Mouse (Mus musculus): Measurements from ENCODE around the gene Adgre5. TPM values are rescaled to one million over a fixed set of nuclear protein-coding genes. Genes with fewer than 3 reads are reported as not detected.

Adgre5 gene
- total RNA-seq, 2 experiments from 2014 or later = 82.7 to 83.4 TPM

DNA sequence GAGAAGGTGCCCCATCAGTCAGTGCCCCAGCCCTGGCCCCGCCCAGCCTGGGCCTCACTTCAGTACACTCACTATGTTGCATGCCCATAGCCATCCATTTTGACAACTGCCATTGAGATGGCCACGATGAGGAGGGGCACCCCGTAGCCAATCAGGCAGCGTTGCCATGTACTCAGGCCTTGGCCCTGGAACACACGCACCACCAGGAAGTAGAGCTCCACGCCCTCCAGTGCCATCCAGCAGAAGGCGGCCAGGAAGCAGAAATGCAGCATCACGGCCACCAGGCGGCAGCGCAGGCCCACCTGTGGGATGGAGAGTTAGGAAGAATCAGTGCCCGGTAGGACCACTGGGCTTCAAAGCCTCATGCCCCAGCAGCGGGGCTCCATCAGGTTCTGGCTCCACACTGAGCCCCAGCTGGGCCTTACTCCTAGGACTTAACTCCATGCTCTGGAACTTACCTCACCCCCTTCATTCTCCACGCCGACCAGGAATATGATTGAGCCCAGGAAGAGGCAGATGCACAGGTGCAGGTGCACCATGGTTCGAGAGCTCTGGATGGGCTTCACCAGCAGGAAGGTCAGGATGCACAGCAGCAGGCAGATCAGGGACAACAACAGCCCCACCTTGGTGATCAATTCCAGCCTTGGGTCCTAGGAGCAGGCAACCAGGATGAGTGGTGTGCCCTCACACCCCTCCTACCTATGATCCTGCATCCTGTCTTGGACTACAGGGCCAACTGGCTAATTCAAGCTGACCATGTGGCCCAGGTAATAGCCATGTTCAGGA, 16.2 kb downstream of the Adgre5 start:
- DNase-seq (ENCODE audit: low spot score in 2 of 2) = peak; percentile 64 to 76

- DNase-seq (ENCODE audit: low spot score in 2 of 2) = no peak
Measured at GRCm38 (mm10) chr8:83723447-83724083, 17.6 kb downstream of the Adgre5 start.

DNA sequence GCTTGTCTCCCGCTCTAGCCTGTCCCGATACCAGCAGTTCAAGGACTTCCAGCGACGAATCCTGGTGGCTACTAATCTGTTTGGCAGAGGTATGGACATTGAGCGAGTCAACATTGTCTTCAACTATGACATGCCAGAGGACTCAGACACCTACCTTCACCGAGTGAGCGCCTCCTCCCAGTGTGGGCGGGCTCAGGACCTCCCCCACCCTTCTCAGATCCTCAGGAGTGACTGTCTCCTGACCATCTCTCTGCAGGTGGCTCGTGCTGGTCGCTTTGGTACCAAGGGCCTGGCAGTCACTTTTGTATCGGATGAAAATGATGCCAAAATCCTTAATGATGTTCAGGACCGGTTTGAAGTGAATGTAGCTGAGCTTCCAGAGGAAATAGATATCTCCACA, 18.5 kb downstream of the Adgre5 start:
- no peak for DNase-seq (ENCODE audit: low spot score in 2 of 2)

DNA sequence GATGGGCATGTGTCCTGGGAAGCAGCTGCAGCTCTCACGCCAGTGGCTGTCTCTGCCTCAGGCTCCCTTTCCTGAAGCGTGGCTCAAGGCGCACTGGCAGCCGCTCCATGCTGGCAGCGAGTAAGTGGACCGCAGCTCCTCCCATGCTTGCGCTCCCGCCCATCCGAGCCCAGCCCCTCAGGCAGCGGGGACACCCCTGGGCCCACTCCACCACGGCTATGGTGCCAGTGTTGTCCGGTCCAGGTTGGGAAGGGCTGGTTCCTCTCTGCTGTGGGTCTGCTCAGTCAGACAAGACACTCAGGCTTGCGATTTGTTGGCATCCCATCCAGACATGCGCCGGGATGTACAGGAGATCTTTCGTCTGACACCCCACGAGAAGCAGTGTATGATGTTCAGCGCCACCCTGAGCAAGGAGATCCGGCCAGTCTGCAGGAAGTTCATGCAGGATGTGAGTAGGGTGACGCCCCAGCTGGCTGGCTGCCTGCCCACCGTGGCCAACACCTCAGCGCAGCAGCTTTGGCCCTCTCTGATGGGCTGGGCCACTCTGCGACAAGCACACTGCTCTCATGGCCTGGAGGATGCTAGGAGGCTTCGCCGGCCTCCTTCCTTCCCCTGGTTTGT, 19.6 kb downstream of the Adgre5 start:
- no peak for DNase-seq (ENCODE audit: low spot score in 2 of 2)

- no peak for DNase-seq (ENCODE audit: low spot score in 2 of 2)
Measured at GRCm38 (mm10) chr8:83719693-83720092, 21.4 kb downstream of the Adgre5 start.

GRCm38 (mm10) chr8:83719048-83719447, 22.1 kb downstream of the Adgre5 start:
- DNase-seq (ENCODE audit: low spot score in 2 of 2) = no peak

- DNase-seq (ENCODE audit: low spot score in 2 of 2) = no peak
Measured at GRCm38 (mm10) chr8:83716563-83716962, 24.6 kb downstream of the Adgre5 start.

GRCm38 (mm10) chr8:83715771-83716170, 25.4 kb downstream of the Adgre5 start:
- DNase-seq (ENCODE audit: low spot score in 2 of 2) = no peak

- peak; percentile 83 to 94 for DNase-seq (ENCODE audit: low spot score in 2 of 2)
Measured at GRCm38 (mm10) chr8:83715031-83715690, 26.0 kb downstream of the Adgre5 start, which contains the start of gene Ddx39. Gene Ddx39, plus strand, starts transcription at chr8:83715177.

GRCm38 (mm10) chr8:83714676-83715030, 26.5 kb downstream of the Adgre5 start:
- DNase-seq (ENCODE audit: low spot score in 2 of 2) = no peak

GRCm38 (mm10) chr8:83707554-83707953, 33.6 kb downstream of the Adgre5 start:
- no peak for DNase-seq (ENCODE audit: low spot score in 2 of 2)

- no peak for DNase-seq (ENCODE audit: low spot score in 2 of 2)
Measured at GRCm38 (mm10) chr8:83706411-83706810, 34.7 kb downstream of the Adgre5 start.

DNA sequence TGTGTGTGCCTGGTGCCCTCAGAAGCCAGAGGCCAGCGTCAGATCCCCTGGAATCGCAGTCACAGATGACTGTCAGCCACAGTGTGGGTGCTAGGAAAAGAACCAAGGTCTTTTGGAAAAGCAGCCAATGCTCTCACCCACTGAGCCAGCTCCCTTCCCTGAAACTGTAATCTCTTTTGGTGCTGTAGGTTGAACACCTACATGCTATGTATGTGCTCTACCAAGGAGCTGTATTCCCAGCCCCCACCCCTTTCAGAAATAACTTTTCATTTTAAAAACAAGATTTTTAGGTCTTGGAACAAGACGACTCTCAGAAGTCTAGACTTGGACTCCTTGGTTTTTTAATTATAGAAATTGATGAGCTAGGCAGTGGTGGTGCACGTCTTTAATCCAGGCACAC, 37.7 kb downstream of the Adgre5 start:
- no peak for DNase-seq (ENCODE audit: low spot score in 2 of 2)

DNA sequence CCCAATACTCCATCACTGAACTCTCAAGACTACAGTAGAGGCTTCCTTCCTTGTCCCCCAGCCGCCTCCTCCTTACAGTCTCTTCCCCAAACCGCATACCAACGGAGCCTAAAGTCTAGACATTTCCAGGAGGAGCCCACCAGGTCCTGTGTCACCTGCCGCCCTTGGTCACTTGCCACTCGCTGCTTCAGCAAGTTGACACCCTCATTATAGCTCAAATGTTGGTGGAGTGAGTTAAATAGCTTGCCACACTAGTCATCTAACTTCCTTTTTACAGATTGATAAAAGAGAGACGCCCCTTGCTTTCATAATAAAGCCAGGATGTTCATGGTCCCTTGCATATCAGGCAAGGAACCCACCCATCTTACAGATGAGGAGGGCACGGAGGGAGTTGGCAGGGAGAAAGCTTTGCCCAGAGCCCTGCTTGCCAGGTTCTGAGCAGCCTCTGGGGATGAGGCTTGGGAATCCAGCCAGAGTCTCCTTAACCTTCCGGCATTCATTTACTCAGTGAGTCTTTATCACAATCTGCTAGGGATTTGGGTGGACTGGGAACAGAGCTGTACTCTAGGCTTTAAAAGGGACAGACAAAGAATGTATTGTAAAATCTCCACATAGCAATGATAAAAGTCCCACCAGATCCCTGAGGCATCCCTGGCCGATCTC, 40.6 kb downstream of the Adgre5 start:
- DNase-seq (ENCODE audit: low spot score in 2 of 2) = no peak

- DNase-seq (ENCODE audit: low spot score in 2 of 2) = no peak
Measured at GRCm38 (mm10) chr8:83699566-83699965, 41.6 kb downstream of the Adgre5 start.

DNA sequence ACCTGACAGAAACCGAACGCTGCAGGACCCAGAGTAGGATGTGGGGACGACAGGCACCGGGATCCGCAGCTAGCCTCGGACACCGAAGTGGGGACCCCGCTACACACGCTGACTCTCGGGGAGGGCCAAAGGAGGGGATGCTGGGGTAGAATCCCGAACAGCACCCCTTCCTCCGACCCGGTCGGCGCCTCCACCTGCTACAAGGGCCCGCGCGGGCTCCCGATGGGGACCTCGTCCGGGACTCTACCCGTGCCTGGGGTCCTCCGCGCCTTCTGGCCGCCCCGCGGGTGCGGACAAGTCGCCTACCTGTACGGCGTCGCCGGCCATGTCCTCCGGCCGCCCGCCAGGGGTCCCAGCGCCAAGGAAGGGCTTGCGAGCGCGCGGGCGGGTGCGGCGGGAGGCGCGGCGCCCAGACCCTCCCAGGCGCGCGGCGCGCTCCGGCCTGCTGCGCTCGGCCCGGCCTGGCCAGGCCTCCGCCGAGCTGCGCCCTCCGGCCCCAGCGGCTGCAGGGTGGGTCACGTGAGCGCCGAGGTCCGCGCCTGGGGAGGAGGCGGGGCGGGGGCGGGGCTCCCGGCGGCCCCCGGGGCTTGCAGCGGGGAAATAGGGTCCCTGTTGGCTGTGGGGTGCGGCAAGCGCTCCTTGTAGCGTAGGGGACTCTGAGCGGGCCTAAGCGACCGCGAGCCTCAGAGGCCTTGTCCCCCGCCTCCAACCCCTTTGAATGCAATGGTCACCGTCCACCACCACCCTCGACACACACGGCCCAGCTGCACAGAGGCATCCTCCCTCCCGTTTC, 42.3 kb downstream of the Adgre5 start, which contains the start of gene Pkn1:
Gene Pkn1 (minus strand): TSS at position 519 of the 793 bp plus-strand sequence.
- DNase-seq (ENCODE audit: low spot score in 2 of 2) = peak; percentile 70 to 83

- DNase-seq (ENCODE audit: low spot score in 2 of 2) = no peak
Measured at GRCm38 (mm10) chr8:83698291-83698660, 42.9 kb downstream of the Adgre5 start.

GRCm38 (mm10) chr8:83697374-83698220, 43.5 kb downstream of the Adgre5 start:
- no peak for DNase-seq (ENCODE audit: low spot score in 2 of 2)

DNA sequence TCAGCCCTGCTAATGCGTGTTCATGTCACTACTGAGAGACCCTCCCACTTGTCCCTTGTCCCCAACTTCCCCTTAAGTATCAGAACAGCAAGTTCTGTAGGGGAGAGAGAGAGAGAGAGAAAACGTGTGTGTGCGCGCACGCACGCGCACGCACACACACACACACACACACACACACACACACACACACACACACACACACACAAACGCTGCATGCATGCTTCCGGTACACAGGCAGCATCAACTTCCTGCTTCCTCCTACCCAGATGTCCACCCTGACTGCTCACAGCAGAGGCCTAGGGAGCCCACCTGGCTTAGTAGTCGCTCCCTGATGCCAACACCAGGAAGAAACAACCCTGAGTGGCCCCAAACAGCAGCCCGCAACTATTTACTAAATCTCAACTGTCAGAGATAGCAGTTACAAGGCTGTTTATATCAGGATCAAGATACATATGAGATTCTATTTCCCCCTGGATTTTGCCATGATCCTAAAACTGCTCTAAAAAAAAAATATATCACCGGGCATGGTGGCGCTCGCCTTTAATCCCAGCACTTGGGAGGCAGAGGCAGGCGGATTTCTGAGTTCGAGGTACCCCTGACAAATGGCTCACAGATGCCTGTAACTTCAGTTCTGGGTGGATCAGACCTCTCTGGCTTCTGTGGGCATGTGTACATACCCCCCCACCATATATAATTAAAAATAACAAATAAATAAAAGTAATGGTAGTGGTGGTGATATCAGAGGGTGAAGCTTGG, 45.6 kb downstream of the Adgre5 start:
- DNase-seq (ENCODE audit: low spot score in 2 of 2) = no peak

Measured in gastrocnemius, postnatal 4 days (tissue).